In genomic region chr4:151129725-151130557, GRCm38 (mm10) we compare ENCODE assay signal across 11 mouse cellular contexts. TPM values are rescaled to one million over a fixed set of nuclear protein-coding genes. Genes with fewer than 3 reads are reported as not detected.
DNase-seq lines count a peak whose midpoint lies in the region; ATAC-seq and TF ChIP-seq lines count a peak whose summit lies in the region.
"Had no signal": no experiment of that assay in that cellular context is flagged by ENCODE, and none has a peak within 500 bp of the region (broad histone marks: within the 10 kb centered on the region; RNA-seq: fewer than 3 reads in every experiment).

No protein-coding gene starts in this region.

- peaks cover 54% of the 10 kb centered on the region for H3K4me1 ChIP-seq in forebrain, embryonic 12.5 days
- peaks cover 56% of the 10 kb centered on the region for H3K4me1 ChIP-seq in midbrain, embryonic 15.5 days

- 66% methylated on average over 16 of the region's 16 CpGs for whole genome bisulfite sequencing in forebrain, embryonic 12.5 days
- WGBS in midbrain, embryonic 15.5 days, result 56% methylated on average over 16 of the region's 16 CpGs

- peaks cover 11% of the 10 kb centered on the region for H3K36me3 ChIP-seq in forebrain, embryonic 12.5 days (replicated peaks)
- no peaks in the 10 kb centered on the region for H3K36me3 ChIP-seq in midbrain, embryonic 15.5 days (replicated peaks)

- H3K9me3 ChIP-seq in forebrain, embryonic 12.5 days, result no peaks in the 10 kb centered on the region
- H3K9me3 ChIP-seq in midbrain, embryonic 15.5 days, result no peaks in the 10 kb centered on the region

- intact Hi-C loops in heart, postnatal 10 days (cut with DNase I), result loop anchor here (2.0 kb wide), 2 partner anchors 21 to 57 kb away; no protein-coding TSS in a partner anchor

- TF ChIP-seq CTCF in layer of hippocampus, adult 2 months (conservative IDR thresholded peaks at IDR 0.05), result no peak

- H3K9ac ChIP-seq in forebrain, embryonic 12.5 days, result peak overlapping the region; percentile 94
- peak overlapping the region; percentile 83; the same call in 1 of the 2 replicates for H3K9ac ChIP-seq in midbrain, embryonic 15.5 days

- no peak; the same call in 1 of the 2 replicates for ATAC-seq in forebrain, embryonic 12.5 days (ENCODE audit: low FRiP score)
- ATAC-seq in midbrain, embryonic 15.5 days (replicated peaks), result no peak; the same call in 1 of the 2 replicates

- H3K27me3 ChIP-seq in forebrain, embryonic 12.5 days, result peaks cover 5% of the 10 kb centered on the region; the same call in 1 of the 2 replicates
- H3K27me3 ChIP-seq in midbrain, embryonic 15.5 days (replicated peaks), result no peaks in the 10 kb centered on the region

- peak overlapping the region; percentile 99 for H3K27ac ChIP-seq in layer of hippocampus, adult 2 months
- peak overlapping the region; percentile 100 for H3K27ac ChIP-seq in forebrain, embryonic 12.5 days
- H3K27ac ChIP-seq in midbrain, embryonic 15.5 days, result peak overlapping the region; percentile 100

- peak overlapping the region; percentile 70 for H3K4me2 ChIP-seq in forebrain, embryonic 12.5 days
- H3K4me2 ChIP-seq in midbrain, embryonic 15.5 days, result peak overlapping the region; percentile 68

- H3K4me3 ChIP-seq in layer of hippocampus, adult 2 months, result peak overlapping the region; percentile 66
- peak overlapping the region; percentile 60 for H3K4me3 ChIP-seq in forebrain, embryonic 12.5 days (replicated peaks)
- H3K4me3 ChIP-seq in midbrain, embryonic 15.5 days, result peak overlapping the region; percentile 47

- DNase-seq in layer of hippocampus, adult 2 months (ENCODE audit: low spot score in 2 of 2), result no peak
- DNase-seq in layer of hippocampus, postnatal 10 days (ENCODE audit: low spot score in 2 of 2), result no peak
- peak; percentile 55 to 71 for DNase-seq in heart, postnatal 10 days
- DNase-seq in spleen, adult 12 weeks (ENCODE audit: low spot score), result no peak
- DNase-seq in thymus, postnatal 36 days, result no peak
- no peak for DNase-seq in urinary bladder, postnatal 36 days (ENCODE audit: low spot score in 2 of 2)

RNA-seq across cellular contexts. Expression of gene Gm13090, which starts 40.6 kb away (rescaled TPM):
- total RNA-seq in layer of hippocampus, adult 2 months (2021), result not detected
- total RNA-seq in layer of hippocampus, postnatal 10 days (2021), result not detected
- 0.54 TPM in 1 of 2 replicates, not detected in the other for polyA plus RNA-seq in forebrain, embryonic 12.5 days (2016; fragmentation: Nextera tagmentation; extraction: Ambion mirVana)
- not detected for total RNA-seq in heart, postnatal 10 days (2021)
- polyA plus RNA-seq in midbrain, embryonic 15.5 days (2015; fragmentation: Nextera tagmentation; extraction: Ambion mirVana), result 0.24 and 0.48 TPM in 2 replicates
- total RNA-seq: ES-E14; left cerebral cortex, postnatal 10 days had no signal
- polyA plus RNA-seq: small intestine, adult 2 months had no signal

Comparison
In these comparisons a context has a peak if more than half of its experiments do, and no peak if none do; other contexts are left out.
1. DNase-seq: peak in heart, postnatal 10 days (2 of 2); none in layer of hippocampus, adult 2 months (0 of 2), layer of hippocampus, postnatal 10 days (0 of 2), spleen, adult 12 weeks (single experiment), thymus, postnatal 36 days (0 of 2) and urinary bladder, postnatal 36 days (0 of 2).
2. Peak in every context shown above with its lines, with median percentiles within 50 percentile points of each other: H3K27ac ChIP-seq and H3K4me3 ChIP-seq.